Mouse (Mus musculus) spleen, postnatal 36 days (tissue): ENCODE measurements around the gene Vamp2.

Experiments
- DNase-seq, 2 experiments: peaks; one replicate each; pipeline ENCODE4 v3.0.0; 2022; ENCODE audit warnings: low spot score in 2 of 2, mixed read lengths in 1 of 2

Gene Vamp2

GRCm38 (mm10) chr11:69099177-69099914 lies 11.1 kb downstream of the Vamp2 start:
- peak; percentile 42 to 52 for DNase-seq

- peak; percentile 93 to 94 for DNase-seq
Measured at GRCm38 (mm10) chr11:69099915-69100345, 11.6 kb downstream of the Vamp2 start.

- no peak for DNase-seq
Measured at GRCm38 (mm10) chr11:69100639-69101360, 12.5 kb downstream of the Vamp2 start.

GRCm38 (mm10) chr11:69101604-69102402 lies 13.5 kb downstream of the Vamp2 start:
- DNase-seq = no peak

- no peak for DNase-seq
Measured at GRCm38 (mm10) chr11:69102403-69102725, 14.1 kb downstream of the Vamp2 start.

- no peak for DNase-seq
Measured at GRCm38 (mm10) chr11:69103121-69103520, 14.8 kb downstream of the Vamp2 start.

GRCm38 (mm10) chr11:69103531-69104435 lies 15.5 kb downstream of the Vamp2 start:
- no peak for DNase-seq

- no peak for DNase-seq
Measured at GRCm38 (mm10) chr11:69104487-69104886, 16.2 kb downstream of the Vamp2 start.

- no peak for DNase-seq
Measured at GRCm38 (mm10) chr11:69105227-69105626, 16.9 kb downstream of the Vamp2 start.

GRCm38 (mm10) chr11:69105796-69106195 lies 17.5 kb downstream of the Vamp2 start:
- DNase-seq = no peak

- DNase-seq = no peak
Measured at GRCm38 (mm10) chr11:69106299-69106698, 18.0 kb downstream of the Vamp2 start.

- no peak for DNase-seq
Measured at GRCm38 (mm10) chr11:69106842-69107241, 18.6 kb downstream of the Vamp2 start.

GRCm38 (mm10) chr11:69107676-69108075 lies 19.4 kb downstream of the Vamp2 start:
- no peak for DNase-seq

GRCm38 (mm10) chr11:69108223-69108622 lies 19.9 kb downstream of the Vamp2 start:
- DNase-seq = no peak

GRCm38 (mm10) chr11:69109032-69109900 lies 21.0 kb downstream of the Vamp2 start:
- DNase-seq = no peak

GRCm38 (mm10) chr11:69110319-69111046 lies 22.2 kb downstream of the Vamp2 start:
- DNase-seq = peak; percentile 84 to 89

GRCm38 (mm10) chr11:69111051-69111810 lies 22.9 kb downstream of the Vamp2 start:
- DNase-seq = no peak

GRCm38 (mm10) chr11:69111865-69112264 lies 23.6 kb downstream of the Vamp2 start:
- DNase-seq = no peak

GRCm38 (mm10) chr11:69114018-69114417 lies 25.7 kb downstream of the Vamp2 start:
- DNase-seq = no peak
